Mouse (Mus musculus) embryonic fibroblast, embryonic 13.5 days (primary cell): ENCODE measurements at regions not wholly inside any gene's neighbourhood (a gene's known extent, or its start where the extent isn't known, plus 50 kb on each side); places are given as distances from the start of the nearest gene placed in this dataset.

Experiments
- CTCF ChIP-seq: IDR thresholded peaks from 2 replicates; pipeline ENCODE4 v1.5.1; 2011; ENCODE audit warnings: mild to moderate bottlenecking, control low read depth, low read length, moderate library complexity, borderline replicate concordance; ENCODE audit not compliant: insufficient read depth
- POLR2A ChIP-seq: IDR thresholded peaks from 2 replicates; pipeline ENCODE4 v1.6.1; 2011; ENCODE audit warnings: low read depth, mild to moderate bottlenecking, control low read depth, low read length, moderate library complexity

DNA sequence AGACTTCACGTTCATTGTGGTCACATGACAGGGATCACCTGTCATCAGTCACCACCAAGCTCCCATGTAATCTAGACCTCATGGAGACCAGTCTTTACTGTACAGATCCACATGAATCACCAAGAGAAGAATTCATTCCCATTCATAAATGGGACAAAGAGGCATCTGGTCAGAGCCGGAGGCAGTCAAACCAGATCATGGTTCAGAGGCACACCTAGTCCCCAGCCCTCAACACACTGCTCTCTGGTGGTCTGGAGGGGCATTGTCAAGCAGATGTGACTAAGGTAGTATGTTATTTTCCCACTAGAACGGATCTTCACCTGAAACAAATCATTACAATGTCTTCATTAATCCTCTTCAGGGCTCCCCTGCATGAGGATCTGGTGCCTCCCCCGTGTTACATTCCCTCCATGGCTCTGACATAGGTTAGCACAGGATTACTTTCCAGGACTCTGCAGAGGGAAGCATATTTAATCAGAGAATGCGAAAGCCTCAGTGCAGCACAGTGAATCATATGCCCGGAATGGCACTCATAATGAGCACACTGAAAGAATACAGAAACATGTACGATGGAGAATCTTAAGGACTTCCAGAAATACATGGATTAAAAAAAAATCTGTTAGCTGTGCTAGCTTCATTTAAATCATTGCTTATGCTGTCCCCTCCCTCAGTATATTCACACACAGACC is 135.4 kb upstream of the Gas1 start:
- no peak for TF ChIP-seq CTCF
- no peak for TF ChIP-seq POLR2A
